Mouse (Mus musculus) left cerebral cortex, adult 18-20 months (tissue): ENCODE measurements around the gene Entpd7. TPM values are rescaled to one million over a fixed set of nuclear protein-coding genes. Genes with fewer than 3 reads are reported as not detected.
A peak's percentile ranks its signal among the peaks of the same experiment; 100 is the strongest.

Source experiments
- DNase-seq, 2 experiments: peaks; one replicate each; pipeline ENCODE4 v3.0.0; 2021 to 2022; ENCODE audit warnings: low spot score in 2 of 2, mixed read lengths in 1 of 2
- total RNA-seq, 2 experiments: library from RNA; stranded (reverse); gene quantifications; 2 replicates each; pipeline ENCODE4 v1.2.3; 2021

Gene Entpd7
- total RNA-seq, 2 experiments from 2014 or later: 17.9 to 18.2 TPM

- DNase-seq: no peak
Measured at GRCm38 (mm10) chr19:43720061-43720460, 30.6 kb downstream of the Entpd7 start.

DNA sequence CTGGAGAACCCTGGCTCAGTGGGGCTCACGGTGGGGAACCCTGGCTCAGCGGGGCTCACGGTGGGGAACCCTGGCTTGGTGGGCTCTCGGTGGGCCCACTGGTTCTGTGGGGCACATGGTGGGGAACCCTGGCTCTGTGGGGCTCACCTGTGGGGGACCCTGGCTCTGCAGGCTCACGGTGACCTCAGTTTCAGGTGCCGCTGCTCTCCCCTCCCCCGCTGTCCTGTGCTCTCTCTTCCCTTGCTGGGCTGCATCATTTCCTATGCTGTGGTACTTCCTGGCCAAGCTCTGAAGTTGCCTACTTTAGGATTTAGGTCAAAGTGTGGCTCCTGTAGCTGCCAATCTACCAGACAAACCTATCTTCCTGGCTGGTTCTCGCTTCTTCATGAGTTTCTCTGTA, 33.4 kb downstream of the Entpd7 start:
- no peak for DNase-seq

DNA sequence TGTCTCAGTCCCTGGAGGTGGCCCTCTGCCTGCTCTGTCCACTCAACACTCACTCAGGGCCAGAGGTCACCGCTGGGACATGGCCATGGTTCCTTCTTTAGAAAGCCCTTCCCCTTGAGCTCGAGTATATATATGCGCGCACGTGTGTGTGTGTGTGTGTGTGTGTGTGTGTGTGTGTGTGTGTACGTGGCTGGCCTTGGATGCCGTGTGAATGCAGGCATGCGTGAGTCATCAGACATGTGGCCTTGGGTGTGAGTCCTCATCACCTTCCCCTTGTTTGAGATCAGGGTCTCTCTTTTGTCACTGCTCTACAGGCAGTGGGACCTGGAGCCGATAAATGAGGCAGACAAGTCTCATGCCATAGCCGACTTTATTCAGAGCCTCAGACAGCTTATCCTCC, 34.0 kb downstream of the Entpd7 start:
- DNase-seq: no peak

DNA sequence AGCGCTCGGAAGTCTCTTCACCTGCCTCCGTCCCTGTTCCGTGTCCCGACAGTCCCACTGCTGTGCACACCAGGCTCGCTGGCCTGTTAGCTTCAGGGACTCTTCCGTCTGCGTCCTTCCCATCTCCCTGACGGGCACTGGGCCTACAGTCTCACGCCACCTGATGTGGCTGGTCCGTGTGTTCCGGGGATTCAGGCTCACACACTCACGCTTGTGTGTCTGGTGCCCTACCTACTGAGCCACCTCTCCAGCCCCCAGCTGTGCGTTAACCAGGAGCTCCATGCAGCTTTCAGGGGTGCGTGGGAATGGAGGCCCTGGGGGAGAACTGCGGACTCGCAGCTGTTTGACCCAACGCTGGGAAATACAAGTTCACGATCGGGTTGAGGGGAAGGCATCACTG, 34.7 kb downstream of the Entpd7 start:
- no peak for DNase-seq

GRCm38 (mm10) chr19:43724821-43725220, 35.3 kb downstream of the Entpd7 start:
- no peak for DNase-seq

GRCm38 (mm10) chr19:43726510-43727146, 37.2 kb downstream of the Entpd7 start:
- no peak for DNase-seq

DNA sequence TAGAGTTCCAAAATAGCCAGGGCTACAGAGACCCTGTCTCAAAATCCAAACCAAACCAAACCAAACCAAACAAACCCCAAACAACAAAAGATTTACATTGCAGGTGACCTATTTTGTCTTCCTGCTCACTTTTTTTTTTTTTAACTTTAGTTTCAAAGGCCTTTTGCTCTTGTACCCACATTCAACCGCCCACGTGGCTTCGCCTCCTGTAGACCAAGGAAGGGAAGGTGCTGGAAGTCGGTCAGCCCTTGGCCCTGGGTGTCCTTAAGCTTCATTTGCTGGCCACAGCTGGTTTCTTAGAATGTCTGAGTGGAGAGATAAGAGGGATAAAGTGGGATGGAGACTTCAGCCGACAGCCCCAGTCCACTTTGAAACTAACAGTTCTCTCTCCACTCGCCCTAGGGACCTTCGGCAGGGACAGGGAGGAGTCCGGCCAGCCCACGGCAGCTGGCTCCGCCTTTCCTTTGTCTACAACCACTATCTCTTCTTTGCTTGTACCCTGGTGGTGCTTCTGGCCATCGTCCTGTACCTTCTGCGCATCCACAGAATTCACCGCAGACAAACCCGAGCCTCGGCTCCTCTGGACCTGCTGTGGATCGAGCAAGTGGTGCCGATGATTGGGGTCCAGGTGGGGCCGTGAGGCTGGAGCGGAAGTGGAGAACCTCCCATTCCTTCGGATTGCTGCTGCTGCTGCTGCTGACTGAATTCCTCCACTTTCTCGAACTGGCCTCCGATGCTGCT, 40.0 kb downstream of the Entpd7 start:
- DNase-seq: no peak

DNA sequence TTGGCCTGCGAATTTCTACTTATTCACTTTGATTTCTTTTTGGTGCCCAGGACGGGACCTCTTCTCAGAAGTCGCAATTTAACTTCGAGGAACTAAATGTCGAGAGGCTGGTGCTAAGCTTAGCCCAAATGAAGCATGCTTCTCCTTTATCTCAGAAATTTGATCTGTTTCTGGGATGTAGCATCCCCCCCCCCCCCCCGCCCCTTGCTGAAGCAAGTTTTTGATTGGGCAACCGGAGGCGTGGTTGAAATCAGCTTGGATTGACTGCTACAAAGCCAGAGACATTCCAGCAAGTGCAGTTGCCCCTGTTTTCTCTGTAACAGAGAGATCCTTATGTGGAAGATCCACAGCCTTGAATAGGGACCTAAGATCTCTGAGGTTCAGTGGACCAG, 40.6 kb downstream of the Entpd7 start:
- no peak for DNase-seq

- DNase-seq: no peak
Measured at GRCm38 (mm10) chr19:43731157-43731556, 41.7 kb downstream of the Entpd7 start.

- no peak for DNase-seq
Measured at GRCm38 (mm10) chr19:43738409-43738808, 48.9 kb downstream of the Entpd7 start.

DNA sequence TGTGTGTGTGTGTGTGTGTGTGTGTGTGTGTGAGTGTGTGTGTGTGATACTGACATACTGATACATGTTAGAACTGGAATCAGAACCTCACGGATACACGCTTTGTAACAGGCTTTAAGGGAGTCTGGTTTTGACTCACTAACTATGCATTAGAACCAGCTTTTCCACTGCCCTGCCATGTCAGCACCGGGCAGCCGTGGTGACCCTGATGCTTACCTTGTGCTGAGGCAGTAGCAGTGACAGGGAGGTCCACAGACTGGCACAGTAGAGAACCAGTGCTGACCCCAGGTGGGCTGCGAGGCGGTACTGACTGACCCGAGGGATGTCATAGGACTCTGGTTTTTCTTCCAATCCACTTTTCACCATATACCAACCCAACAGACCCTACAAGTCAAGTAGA, 53.9 kb downstream of the Entpd7 start:
- no peak for DNase-seq

DNA sequence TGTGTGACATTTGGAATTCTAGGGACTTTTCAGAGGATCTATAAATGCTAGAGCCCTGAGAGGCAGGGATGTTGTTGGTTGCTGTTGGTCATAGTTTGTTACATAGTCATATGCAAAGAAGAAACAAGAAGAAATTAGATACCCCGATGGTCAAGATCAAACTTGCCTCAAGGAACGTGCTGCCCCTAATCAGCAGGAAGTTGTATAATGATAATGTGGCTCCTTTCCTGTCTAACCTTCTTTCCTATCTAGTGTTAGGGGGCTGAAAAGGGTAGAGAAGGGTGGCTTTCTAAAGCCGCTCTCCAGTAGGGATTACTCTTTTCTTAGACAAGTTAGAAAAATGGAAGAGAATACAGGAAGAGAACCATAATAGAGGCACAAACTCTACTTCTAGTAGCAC, 56.3 kb downstream of the Entpd7 start:
- no peak for DNase-seq

- no peak for DNase-seq
Measured at GRCm38 (mm10) chr19:43747877-43748276, 58.4 kb downstream of the Entpd7 start.

DNA sequence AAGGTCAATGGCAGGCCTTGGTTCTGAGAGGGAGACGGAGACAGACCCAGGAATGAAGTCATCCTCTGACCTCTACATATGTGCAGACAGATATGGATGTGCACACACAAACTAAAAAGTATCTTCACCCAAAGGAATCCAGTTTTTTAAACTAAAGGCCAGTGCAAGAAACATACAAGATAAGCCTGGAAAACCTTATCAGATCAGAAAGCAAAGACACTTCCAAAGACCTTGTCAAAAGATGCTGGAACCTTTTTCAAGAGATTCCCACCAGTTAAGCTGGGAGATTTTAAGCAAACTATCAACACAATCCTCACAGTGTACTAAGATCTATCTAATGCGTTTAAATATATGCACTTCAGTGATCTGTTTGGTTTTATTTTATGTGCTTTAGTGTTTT, 60.5 kb downstream of the Entpd7 start:
- DNase-seq: no peak

DNA sequence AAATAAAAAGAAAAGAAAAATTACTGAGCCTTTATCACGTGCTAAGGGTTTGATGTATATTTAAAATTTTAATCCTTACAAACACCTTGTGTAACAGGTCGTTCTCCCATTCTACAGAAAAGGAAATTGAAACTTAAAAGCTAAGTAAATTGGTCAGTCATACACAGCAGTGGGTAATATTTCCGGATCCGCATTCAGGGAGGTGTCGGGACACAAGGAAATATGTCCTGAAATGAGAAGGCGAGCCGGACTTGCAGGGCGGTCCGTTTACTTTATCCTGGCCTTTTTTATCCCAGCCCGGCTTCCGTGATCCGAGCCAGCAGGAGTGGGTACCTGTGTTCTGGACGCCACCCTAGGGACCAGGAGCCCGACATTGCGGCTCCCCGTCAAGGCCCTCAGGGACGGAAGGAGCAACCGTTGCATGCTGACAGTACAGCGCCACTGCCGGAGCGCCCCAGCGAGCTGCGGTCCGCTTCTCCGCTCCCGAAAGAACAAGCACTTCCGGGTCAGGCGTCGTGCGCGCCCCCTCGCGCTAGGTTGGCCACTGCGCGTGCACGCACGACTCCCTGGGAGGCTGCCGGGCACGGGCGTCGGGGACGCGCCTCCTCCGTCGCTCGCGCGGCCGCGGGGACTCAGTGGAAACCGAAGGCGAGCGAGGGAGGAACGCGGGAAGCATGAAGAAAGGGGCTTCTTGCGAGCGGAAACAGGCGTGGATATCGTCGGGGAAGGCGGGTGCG, 63.2 kb downstream of the Entpd7 start, which contains the start of the genes Cutc and Cox15:
Cutc (plus strand) TSS at position 508 of the 737 bp plus-strand sequence.
Cox15 (minus strand) TSS at position 512 of the 737 bp plus-strand sequence.
- DNase-seq: peak; percentile 96 to 99

- DNase-seq: peak; percentile 85 to 86
Measured at GRCm38 (mm10) chr19:43753226-43753835, 63.9 kb downstream of the Entpd7 start.

- DNase-seq: no peak
Measured at GRCm38 (mm10) chr19:43754237-43754636, 64.8 kb downstream of the Entpd7 start.

DNA sequence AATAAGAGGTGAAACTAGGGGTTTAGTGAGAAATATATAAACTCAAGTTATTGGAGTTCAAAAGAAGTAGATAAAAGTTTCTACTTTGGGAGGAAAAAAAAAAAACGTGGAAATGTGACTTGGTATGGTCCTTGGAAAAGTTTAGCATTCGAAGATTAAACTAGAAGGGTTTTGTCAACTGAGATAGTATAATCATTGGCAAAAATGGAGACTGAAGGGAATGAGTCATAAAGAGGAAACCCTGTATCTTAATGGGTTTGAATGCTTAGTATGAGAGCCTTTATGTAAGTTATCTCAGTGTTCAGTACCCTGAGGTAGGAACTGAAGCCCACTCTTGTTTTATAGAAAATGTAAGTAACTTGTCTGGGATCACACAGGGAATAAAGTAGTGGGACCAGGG, 65.4 kb downstream of the Entpd7 start:
- no peak for DNase-seq

GRCm38 (mm10) chr19:43760504-43760903, 71.0 kb downstream of the Entpd7 start:
- DNase-seq: peak; percentile 62 to 83

- DNase-seq: no peak
Measured at GRCm38 (mm10) chr19:43761543-43762256, 72.2 kb downstream of the Entpd7 start.

DNA sequence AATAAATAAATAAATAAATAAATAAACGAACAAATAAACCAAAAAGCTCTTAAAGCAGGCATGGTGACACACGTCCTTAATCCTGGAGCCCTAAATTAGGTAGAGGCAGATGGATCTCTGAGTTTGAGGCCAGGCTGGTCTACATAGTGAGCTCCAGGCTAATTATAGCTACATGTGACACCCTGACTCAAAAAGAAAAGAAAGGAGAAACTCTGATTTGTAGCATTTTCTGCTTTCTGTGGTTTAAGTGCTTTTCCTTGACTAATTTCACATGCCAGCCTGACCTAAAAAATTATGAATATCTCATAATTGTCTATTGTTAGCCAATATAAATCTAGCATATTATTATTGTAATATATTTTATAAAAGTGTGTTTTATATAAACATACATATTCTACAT, 72.9 kb downstream of the Entpd7 start:
- no peak for DNase-seq
